Mouse (Mus musculus): ENCODE measurements around the gene Ube2n.

DNA sequence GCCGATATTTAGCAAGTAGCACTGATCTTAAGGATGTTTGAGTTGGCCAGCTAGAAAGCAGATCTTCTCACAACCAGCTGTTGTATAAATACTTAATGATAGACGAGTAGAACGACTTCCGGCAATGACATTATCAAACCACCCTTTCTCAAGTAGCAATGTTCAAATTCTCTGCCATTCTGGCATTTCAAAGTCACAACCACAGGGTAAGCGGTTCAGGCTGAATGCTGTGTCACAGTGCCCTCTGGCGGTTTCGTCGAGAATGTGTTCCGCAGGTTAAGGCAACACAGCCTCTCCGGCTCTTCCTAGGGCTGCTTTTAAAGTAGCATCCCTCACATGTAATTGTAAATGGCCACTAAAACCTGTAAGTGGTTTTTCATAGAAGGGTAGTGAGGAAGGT is 39.0 kb upstream of the Ube2n start:
- peak; percentile 87; the same call in 1 of the 2 replicates for TF ChIP-seq CTCF (IDR thresholded peaks at IDR 0.05; ENCODE audit: borderline replicate concordance, insufficient read depth, low read length)
- TF ChIP-seq POLR2A (IDR thresholded peaks at IDR 0.05; ENCODE audit: low read depth, low read length): no peak

All from embryonic fibroblast, embryonic 13.5 days (primary cell).